Mouse (Mus musculus): ENCODE results near the gene Gimap8.

Gene Gimap8

GRCm38 (mm10) chr6:48637811-48638500 is 9.1 kb upstream of the Gimap8 start:
- DNase-seq (ENCODE audit: low spot score): no peak

- no peak for DNase-seq (ENCODE audit: low spot score)
Observed at GRCm38 (mm10) chr6:48638553-48638952, 8.5 kb upstream of the Gimap8 start.

GRCm38 (mm10) chr6:48641391-48641790 is 5.6 kb upstream of the Gimap8 start:
- no peak for DNase-seq (ENCODE audit: low spot score)

- no peak for DNase-seq (ENCODE audit: low spot score)
Observed at GRCm38 (mm10) chr6:48642764-48643292, 4.2 kb upstream of the Gimap8 start.

GRCm38 (mm10) chr6:48645660-48646308 is 1.2 kb upstream of the Gimap8 start:
- DNase-seq (ENCODE audit: low spot score): peak; percentile 32

- no peak for DNase-seq (ENCODE audit: low spot score)
Observed at GRCm38 (mm10) chr6:48646309-48646690, 734 bp upstream of the Gimap8 start.

GRCm38 (mm10) chr6:48647611-48648010 is 577 bp downstream of the Gimap8 start:
- DNase-seq (ENCODE audit: low spot score): no peak

- DNase-seq (ENCODE audit: low spot score): no peak
Observed at GRCm38 (mm10) chr6:48648779-48649178, 1.7 kb downstream of the Gimap8 start.

GRCm38 (mm10) chr6:48650041-48650440 is 3.0 kb downstream of the Gimap8 start:
- no peak for DNase-seq (ENCODE audit: low spot score)

GRCm38 (mm10) chr6:48658721-48659120 is 11.7 kb downstream of the Gimap8 start:
- no peak for DNase-seq (ENCODE audit: low spot score)

- DNase-seq (ENCODE audit: low spot score): no peak
Observed at GRCm38 (mm10) chr6:48664750-48665149, 17.7 kb downstream of the Gimap8 start.

GRCm38 (mm10) chr6:48665471-48665870 is 18.4 kb downstream of the Gimap8 start:
- DNase-seq (ENCODE audit: low spot score): no peak

- DNase-seq (ENCODE audit: low spot score): no peak
Observed at GRCm38 (mm10) chr6:48666159-48666586, 19.1 kb downstream of the Gimap8 start.

GRCm38 (mm10) chr6:48668022-48668421 is 21.0 kb downstream of the Gimap8 start:
- no peak for DNase-seq (ENCODE audit: low spot score)

- DNase-seq (ENCODE audit: low spot score): no peak
Observed at GRCm38 (mm10) chr6:48669446-48669969, 22.5 kb downstream of the Gimap8 start.

- DNase-seq (ENCODE audit: low spot score): no peak
Observed at GRCm38 (mm10) chr6:48674291-48675058, 27.4 kb downstream of the Gimap8 start.

- DNase-seq (ENCODE audit: low spot score): peak; percentile 8
Observed at GRCm38 (mm10) chr6:48675400-48675930, 28.4 kb downstream of the Gimap8 start.

- no peak for DNase-seq (ENCODE audit: low spot score)
Observed at GRCm38 (mm10) chr6:48675931-48676859, 29.2 kb downstream of the Gimap8 start, which contains the start of gene Gimap9. Gimap9 (plus strand) TSS chr6:48676129.

- no peak for DNase-seq (ENCODE audit: low spot score)
Observed at GRCm38 (mm10) chr6:48676860-48677415, 29.9 kb downstream of the Gimap8 start.

- DNase-seq (ENCODE audit: low spot score): no peak
Observed at GRCm38 (mm10) chr6:48677492-48678345, 30.7 kb downstream of the Gimap8 start.
